14 mouse cellular contexts compared by ENCODE assay signal in genomic region chr9:121071050-121071449, GRCm38 (mm10).
DNase-seq lines count a peak whose midpoint lies in the region; ATAC-seq and TF ChIP-seq lines count a peak whose summit lies in the region.
"Had no signal": no experiment of that assay in that cellular context is flagged by ENCODE, and none has a peak within 500 bp of the region (broad histone marks: within the 10 kb centered on the region; RNA-seq: fewer than 3 reads in every experiment).

No protein-coding gene starts in this region.

- H3K4me3 ChIP-seq in heart, embryonic 11.5 days (ENCODE audit: low read depth, low read length) = no peak overlapping the region
- no peak overlapping the region for H3K4me3 ChIP-seq in lung, postnatal 0 days (ENCODE audit: low read depth, low read length)
- H3K4me3 ChIP-seq: embryonic facial prominence, embryonic 12.5 days; limb, embryonic 15.5 days; myocyte had no signal

- no peak overlapping the region for H3K4me2 ChIP-seq in heart, embryonic 11.5 days
- H3K4me2 ChIP-seq in lung, postnatal 0 days (replicated peaks; ENCODE audit: low read depth, low read length) = no peak overlapping the region
- H3K4me2 ChIP-seq: embryonic facial prominence, embryonic 12.5 days; hindbrain, embryonic 14.5 days; limb, embryonic 15.5 days had no signal

- TF ChIP-seq EP300 in lung, postnatal 0 days (IDR thresholded peaks at IDR 0.05) = no peak

- no peaks in the 10 kb centered on the region; the same call in 1 of the 2 replicates for H3K4me1 ChIP-seq in heart, embryonic 11.5 days (ENCODE audit: control insufficient read depth, insufficient read depth, low read length)
- H3K4me1 ChIP-seq in lung, postnatal 0 days (ENCODE audit: insufficient read depth, low read depth, low read length) = no peaks in the 10 kb centered on the region

- no peak overlapping the region for H3K27ac ChIP-seq in heart, embryonic 11.5 days (ENCODE audit: low read depth, low read length)
- no peak overlapping the region for H3K27ac ChIP-seq in lung, postnatal 0 days (ENCODE audit: low read length)
- H3K27ac ChIP-seq: embryonic facial prominence, embryonic 12.5 days; hindbrain, embryonic 14.5 days had no signal

- H3K36me3 ChIP-seq in heart, embryonic 11.5 days (ENCODE audit: control insufficient read depth, insufficient read depth, low read length) = no peaks in the 10 kb centered on the region
- no peaks in the 10 kb centered on the region for H3K36me3 ChIP-seq in lung, postnatal 0 days (ENCODE audit: insufficient read depth, low read length)
- H3K36me3 ChIP-seq: embryonic facial prominence, embryonic 12.5 days; limb, embryonic 15.5 days had no signal

- DNase-seq in heart, adult 18-20 months = peak; percentile 47 to 50
- DNase-seq in lung, postnatal 0 days (ENCODE audit: low spot score) = peak; percentile 22
- DNase-seq in lung, postnatal 36 days = no peak
- peak; percentile 76 for DNase-seq in adrenal gland, postnatal 10 days
- DNase-seq in lung, postnatal 10 days = peak; percentile 56
- DNase-seq in layer of hippocampus, postnatal 14 days (ENCODE audit: low spot score in 2 of 2) = no peak
- DNase-seq: cerebellum, adult 2 months; gastrocnemius, postnatal 25 days had no signal

- no peaks in the 10 kb centered on the region for H3K9me3 ChIP-seq in heart, embryonic 11.5 days (replicated peaks; ENCODE audit: control insufficient read depth, low read length)
- no peaks in the 10 kb centered on the region for H3K9me3 ChIP-seq in lung, postnatal 0 days (ENCODE audit: low read length)
- H3K9me3 ChIP-seq: embryonic facial prominence, embryonic 12.5 days; limb, embryonic 15.5 days had no signal

- H3K9ac ChIP-seq in heart, embryonic 11.5 days (ENCODE audit: low read depth, low read length) = no peak overlapping the region
- no peak overlapping the region for H3K9ac ChIP-seq in lung, postnatal 0 days (replicated peaks; ENCODE audit: low read depth)
- H3K9ac ChIP-seq: embryonic facial prominence, embryonic 12.5 days; hindbrain, embryonic 14.5 days; limb, embryonic 15.5 days had no signal

- ATAC-seq in heart, embryonic 11.5 days (replicated peaks; ENCODE audit: insufficient number of reproducible peaks, low FRiP score, low TSS enrichment) = no peak
- ATAC-seq in lung, postnatal 0 days = peak; percentile 41
- ATAC-seq: forebrain, embryonic 16.5 days had no signal

- no peaks in the 10 kb centered on the region for H3K27me3 ChIP-seq in heart, embryonic 11.5 days (ENCODE audit: control insufficient read depth, insufficient read depth, low read length)
- no peaks in the 10 kb centered on the region for H3K27me3 ChIP-seq in lung, postnatal 0 days (replicated peaks; ENCODE audit: insufficient read depth, low read length)
- H3K27me3 ChIP-seq: embryonic facial prominence, embryonic 12.5 days; limb, embryonic 15.5 days had no signal

- no peak for TF ChIP-seq CTCF in lung, postnatal 0 days (IDR thresholded peaks at IDR 0.05)

- WGBS in heart, embryonic 11.5 days (ENCODE audit: insufficient replicate concordance) = 77% methylated on average over 11 of the region's 11 CpGs
- WGBS in lung, postnatal 0 days = 63% methylated on average over 11 of the region's 11 CpGs

Comparison
In these comparisons a context has a peak if more than half of its experiments do, and no peak if none do; other contexts are left out.
1. DNase-seq: peak in heart, adult 18-20 months (2 of 2), lung, postnatal 0 days (single experiment), adrenal gland, postnatal 10 days (single experiment) and lung, postnatal 10 days (single experiment); none in lung, postnatal 36 days (single experiment) and layer of hippocampus, postnatal 14 days (0 of 2).